Mouse (Mus musculus) erythroblast, embryonic 14.5 days (primary cell): ENCODE results near the gene Map4k2. TPM values are rescaled to one million over a fixed set of nuclear protein-coding genes. Genes with fewer than 3 reads are reported as not detected.
A peak's percentile ranks its signal among the peaks of the same experiment; 100 is the strongest.

Source experiments
- H3K27me3 ChIP-seq: 2 replicates; pipeline ENCODE4 v1.6.1; 2012; ENCODE audit warnings: inconsistent platforms; ENCODE audit not compliant: control insufficient read depth
- H3K36me3 ChIP-seq: 2 replicates; pipeline ENCODE4 v1.6.1; 2012; ENCODE audit warnings: mild to moderate bottlenecking, inconsistent platforms; ENCODE audit not compliant: control insufficient read depth
- H3K4me1 ChIP-seq: 2 replicates; pipeline ENCODE4 v1.6.1; 2012; ENCODE audit warnings: inconsistent platforms; ENCODE audit not compliant: control insufficient read depth
- H3K4me3 ChIP-seq: replicated peaks from 2 replicates; pipeline ENCODE3; 2012; ENCODE audit warnings: moderate library complexity, mild to moderate bottlenecking, inconsistent platforms
- H3K9me3 ChIP-seq: 2 replicates; pipeline ENCODE4 v1.6.1; 2012; ENCODE audit warnings: low read length, inconsistent platforms, mixed read lengths; ENCODE audit not compliant: control insufficient read depth
- GATA1 ChIP-seq: IDR thresholded peaks from 2 replicates; pipeline ENCODE4 v1.6.1; 2012; ENCODE audit warnings: low read length, inconsistent platforms, mixed read lengths
- TAL1 ChIP-seq: IDR thresholded peaks from 3 replicates; pipeline ENCODE4 v1.6.1; 2012; ENCODE audit warnings: low read length, inconsistent platforms, mixed read lengths
- polyA plus RNA-seq: library from polyadenylated mRNA; stranded (reverse); fragments of >175 nt; gene quantifications from 2 replicates; pipeline ENCODE4 v1.2.3, GENCODE M21; 2012

Gene Map4k2
- polyA plus RNA-seq, 1 experiment: 2.1 TPM

DNA sequence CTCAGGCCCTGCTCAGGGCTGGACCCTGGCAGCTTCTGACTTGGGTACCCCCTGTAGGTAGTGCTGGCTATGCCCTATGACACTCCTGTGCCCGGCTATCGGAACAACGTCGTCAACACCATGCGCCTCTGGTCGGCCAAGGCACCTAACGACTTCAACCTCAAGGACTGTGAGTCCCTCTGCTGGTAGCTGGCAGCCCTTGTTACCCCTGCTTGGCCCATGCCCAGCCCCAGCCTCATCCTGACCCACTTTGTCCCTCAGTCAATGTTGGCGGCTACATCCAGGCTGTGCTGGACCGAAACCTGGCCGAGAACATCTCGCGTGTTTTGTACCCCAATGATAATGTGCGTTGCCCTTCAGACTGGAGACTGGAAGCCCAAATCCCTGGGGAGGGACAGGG lies 47.1 kb downstream of the Map4k2 start:
- H3K36me3 ChIP-seq: no peaks in the 10 kb centered on the region
- peaks cover 14% of the 10 kb centered on the region for H3K27me3 ChIP-seq
- no peaks in the 10 kb centered on the region for H3K9me3 ChIP-seq
- H3K4me3 ChIP-seq: no peak overlapping the region
- no peak for TF ChIP-seq GATA1
- no peak for TF ChIP-seq TAL1
- H3K4me1 ChIP-seq: peaks cover 6% of the 10 kb centered on the region

DNA sequence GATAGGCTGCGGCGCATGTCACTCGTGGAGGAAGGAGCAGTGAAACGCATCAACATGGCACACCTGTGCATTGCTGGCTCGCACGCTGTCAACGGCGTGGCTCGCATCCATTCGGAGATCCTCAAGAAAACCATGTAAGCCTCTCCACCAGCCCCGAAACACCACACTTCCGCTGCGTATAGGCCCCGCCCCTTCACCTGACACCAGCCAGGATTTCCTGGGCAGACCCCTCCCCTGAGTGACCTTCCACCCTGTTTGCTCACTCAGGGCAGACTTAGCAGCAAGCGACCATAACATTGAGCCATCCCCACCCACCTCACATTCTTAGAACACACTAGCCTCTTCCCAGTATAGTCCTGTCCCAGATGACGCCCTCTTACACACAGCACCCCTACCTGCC lies 48.9 kb downstream of the Map4k2 start:
- Histone ChIP-seq H3K27me3 (peaks cover 14% of the 10 kb centered on the region), H3K9me3 (no peaks in the 10 kb centered on the region), H3K4me1 (peaks cover 6% of the 10 kb centered on the region), H3K36me3 (no peaks in the 10 kb centered on the region), H3K4me3 (peak overlapping the region; percentile 43)
- TF ChIP-seq TAL1: no peak
- TF ChIP-seq GATA1: no peak

DNA sequence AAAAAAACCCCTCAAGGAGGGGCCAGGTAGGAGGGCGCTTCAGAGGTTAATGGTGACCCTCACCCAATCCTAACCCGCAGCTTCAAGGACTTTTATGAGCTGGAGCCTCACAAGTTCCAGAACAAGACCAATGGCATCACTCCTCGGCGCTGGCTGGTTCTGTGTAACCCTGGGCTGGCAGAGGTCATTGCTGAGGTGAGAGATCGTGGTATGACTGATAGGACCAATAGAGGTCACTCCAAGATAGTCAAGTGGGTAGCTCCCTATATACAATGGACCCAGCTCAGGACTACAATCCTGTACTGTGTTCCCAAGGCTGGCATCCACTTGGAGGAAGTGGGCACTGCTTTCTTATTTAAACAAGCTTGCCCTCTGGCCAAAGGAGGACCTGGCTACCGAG lies 49.3 kb downstream of the Map4k2 start:
- H3K4me3 ChIP-seq: no peak overlapping the region
- no peaks in the 10 kb centered on the region for H3K9me3 ChIP-seq
- no peaks in the 10 kb centered on the region for H3K36me3 ChIP-seq
- no peak for TF ChIP-seq GATA1
- peaks cover 6% of the 10 kb centered on the region for H3K4me1 ChIP-seq
- H3K27me3 ChIP-seq: peaks cover 14% of the 10 kb centered on the region

GRCm38 (mm10) chr19:6392743-6393393 lies 51.9 kb downstream of the Map4k2 start:
- Histone ChIP-seq H3K4me1 (peaks cover 6% of the 10 kb centered on the region), H3K4me3 (no peak overlapping the region), H3K36me3 (no peaks in the 10 kb centered on the region), H3K27me3 (peaks cover 21% of the 10 kb centered on the region), H3K9me3 (no peaks in the 10 kb centered on the region)
- TF ChIP-seq TAL1 (no peak), GATA1 (no peak)

- Histone ChIP-seq H3K36me3 (no peaks in the 10 kb centered on the region), H3K4me1 (peaks cover 9% of the 10 kb centered on the region), H3K27me3 (peaks cover 28% of the 10 kb centered on the region), H3K9me3 (no peaks in the 10 kb centered on the region), H3K4me3 (no peak overlapping the region)
- TF ChIP-seq TAL1 (no peak), GATA1 (no peak)
These were observed 52.7 kb downstream of the Map4k2 start for GRCm38 (mm10) chr19:6393637-6394036.

DNA sequence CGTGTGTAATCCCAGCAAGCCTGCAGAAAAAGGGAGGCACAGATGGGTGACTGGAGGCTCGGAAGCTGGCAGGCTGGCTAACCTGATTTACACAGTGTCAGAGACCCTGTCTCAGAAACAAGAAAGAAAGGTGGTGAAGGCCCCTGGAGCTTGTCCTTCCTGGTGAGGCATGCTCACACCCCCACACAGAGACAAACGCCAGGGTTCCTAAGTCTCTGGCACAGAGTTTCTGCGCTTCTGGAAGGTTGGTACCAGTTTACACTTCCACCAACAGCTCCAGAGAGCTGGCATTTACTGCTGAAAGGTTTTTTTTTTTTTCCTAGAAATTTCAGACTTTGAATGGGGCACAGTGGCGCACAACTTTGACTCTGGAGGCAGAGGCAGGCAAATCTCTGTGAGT lies 55.3 kb downstream of the Map4k2 start:
- no peak overlapping the region for H3K4me3 ChIP-seq
- H3K4me1 ChIP-seq: peaks cover 21% of the 10 kb centered on the region
- H3K36me3 ChIP-seq: no peaks in the 10 kb centered on the region
- H3K27me3 ChIP-seq: peaks cover 41% of the 10 kb centered on the region
- peaks cover 3% of the 10 kb centered on the region; the same call in 1 of the 2 replicates for H3K9me3 ChIP-seq
- TF ChIP-seq TAL1 (no peak), GATA1 (no peak)

GRCm38 (mm10) chr19:6397582-6398249 lies 56.8 kb downstream of the Map4k2 start:
- H3K9me3 ChIP-seq: peaks cover 3% of the 10 kb centered on the region; the same call in 1 of the 2 replicates
- H3K27me3 ChIP-seq: peaks cover 56% of the 10 kb centered on the region
- H3K36me3 ChIP-seq: no peaks in the 10 kb centered on the region
- no peak overlapping the region for H3K4me3 ChIP-seq
- H3K4me1 ChIP-seq: peaks cover 26% of the 10 kb centered on the region
- TF ChIP-seq GATA1 (no peak), TAL1 (no peak)

DNA sequence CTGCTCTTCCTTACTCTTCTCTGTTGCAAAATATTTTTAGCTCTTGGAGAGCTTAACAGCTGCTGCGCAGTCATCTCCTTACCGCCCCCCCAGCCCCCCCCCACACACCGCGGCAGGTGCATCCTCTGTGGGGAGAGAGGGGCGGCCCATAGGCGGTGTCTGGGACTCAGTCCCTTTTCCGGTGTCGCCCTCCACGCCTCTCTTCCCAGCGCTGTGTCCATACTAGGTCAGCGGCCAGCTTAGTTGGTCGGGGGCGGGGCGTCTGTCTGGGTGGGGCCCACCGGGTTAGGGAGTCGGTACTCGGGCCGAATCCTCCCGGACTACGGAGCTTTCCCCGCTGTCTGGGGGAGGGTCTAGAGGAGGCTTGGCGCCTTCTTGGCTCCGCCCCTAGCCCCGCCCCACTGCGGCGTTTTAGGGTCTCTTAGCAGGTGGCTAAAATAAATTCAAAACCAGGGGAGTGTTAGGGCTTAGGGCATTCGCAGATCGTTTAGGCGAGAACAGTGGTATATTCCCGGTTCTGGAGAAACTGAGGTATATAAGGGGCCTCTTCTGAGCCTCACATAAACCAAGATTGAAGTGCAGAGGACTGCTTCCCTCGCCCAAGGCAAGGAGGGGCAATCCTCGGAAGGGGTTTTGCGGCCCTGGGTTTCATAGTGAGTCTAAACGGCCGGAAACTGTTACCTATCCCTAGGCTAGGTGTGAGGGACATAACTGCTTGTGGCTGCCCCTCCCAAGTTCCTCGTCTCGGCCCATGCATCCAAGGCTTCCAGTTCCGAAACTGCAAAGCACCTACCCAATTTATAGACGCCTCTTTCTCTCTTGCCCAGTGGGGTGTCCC lies 57.7 kb downstream of the Map4k2 start:
- TF ChIP-seq TAL1: no peak
- TF ChIP-seq GATA1: no peak
- no peaks in the 10 kb centered on the region; the same call in 1 of the 2 replicates for H3K36me3 ChIP-seq
- peak overlapping the region; percentile 55 for H3K4me3 ChIP-seq
- peaks cover 3% of the 10 kb centered on the region; the same call in 1 of the 2 replicates for H3K9me3 ChIP-seq
- peaks cover 26% of the 10 kb centered on the region for H3K4me1 ChIP-seq
- peaks cover 59% of the 10 kb centered on the region for H3K27me3 ChIP-seq
